Mouse (Mus musculus) midbrain, embryonic 13.5 days (tissue): ENCODE results near the gene Grk5. TPM values are rescaled to one million over a fixed set of nuclear protein-coding genes. Genes with fewer than 3 reads are reported as not detected.

Experiments used
- polyA plus RNA-seq: library from polyadenylated mRNA; unstranded; fragments of >200 nt; fragmentation: Nextera tagmentation; extraction: Ambion mirVana; gene quantifications from 2 replicates; pipeline ENCODE4 v1.2.1, GENCODE M21; 2015

The Grk5 gene
- polyA plus RNA-seq, 1 experiment from 2014 or later = 2.7 TPM

Other genes with a start within 250 kb of the Grk5 start
- 15.3 and 16.6 TPM in 2 replicates for gene Nanos1, start 133.8 kb upstream of the Grk5 start, polyA plus RNA-seq
- 124 and 128 TPM in 2 replicates for gene Eif3a, start 99.1 kb upstream of the Grk5 start, polyA plus RNA-seq
- gene Fam45a, start 78.2 kb upstream of the Grk5 start, polyA plus RNA-seq = 39.5 and 40.4 TPM in 2 replicates
- gene Sfxn4, start 28.3 kb upstream of the Grk5 start, polyA plus RNA-seq = 12.6 and 14.4 TPM in 2 replicates
- 88.2 and 95.2 TPM in 2 replicates for gene Prdx3, start 15.2 kb upstream of the Grk5 start, polyA plus RNA-seq